Mouse (Mus musculus): ENCODE measurements at regions not wholly inside any gene's neighbourhood (a gene's known extent, or its start where the extent isn't known, plus 50 kb on each side); places are given as distances from the start of the nearest gene placed in this dataset.

DNA sequence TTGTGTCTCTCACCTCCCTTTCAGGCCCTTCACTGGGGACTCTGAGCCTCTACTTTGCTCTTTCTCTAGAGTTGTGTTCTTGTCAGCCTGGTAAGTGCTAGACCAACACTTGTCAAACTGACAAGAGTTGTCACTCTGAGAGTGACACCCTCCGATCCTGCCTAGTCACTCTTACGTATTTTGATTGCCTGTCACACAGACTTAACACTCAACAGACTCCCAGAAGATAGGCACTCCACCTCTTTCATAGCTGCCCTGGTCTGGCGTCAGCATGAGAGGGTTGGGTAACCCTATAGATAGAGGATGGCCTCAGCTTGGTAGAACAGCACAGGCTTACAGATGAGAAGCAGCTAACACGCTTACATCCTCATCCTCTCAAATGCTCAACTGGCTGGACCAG is 62.0 kb upstream of the Eomes start:
- DNase-seq: no peak

DNA sequence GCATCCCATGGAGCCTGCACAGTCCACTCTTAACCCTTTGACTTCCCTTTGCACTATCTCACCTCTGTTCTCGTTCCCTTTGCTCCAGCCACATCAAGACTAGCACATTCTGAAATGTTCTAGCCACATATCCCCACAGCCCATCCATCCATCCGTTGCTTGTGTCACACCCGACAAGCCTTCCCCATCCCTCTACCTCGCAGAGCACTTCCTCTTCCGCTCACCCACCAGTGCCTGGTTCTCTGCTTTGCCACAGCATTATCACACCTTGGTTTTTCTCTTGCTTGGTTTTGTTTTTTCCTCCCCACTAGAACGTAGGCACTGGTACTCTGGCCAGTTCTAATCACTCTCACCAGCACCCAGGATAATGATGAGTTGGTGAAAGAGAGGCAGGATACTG is 61.5 kb upstream of the Eomes start:
- DNase-seq: no peak

DNA sequence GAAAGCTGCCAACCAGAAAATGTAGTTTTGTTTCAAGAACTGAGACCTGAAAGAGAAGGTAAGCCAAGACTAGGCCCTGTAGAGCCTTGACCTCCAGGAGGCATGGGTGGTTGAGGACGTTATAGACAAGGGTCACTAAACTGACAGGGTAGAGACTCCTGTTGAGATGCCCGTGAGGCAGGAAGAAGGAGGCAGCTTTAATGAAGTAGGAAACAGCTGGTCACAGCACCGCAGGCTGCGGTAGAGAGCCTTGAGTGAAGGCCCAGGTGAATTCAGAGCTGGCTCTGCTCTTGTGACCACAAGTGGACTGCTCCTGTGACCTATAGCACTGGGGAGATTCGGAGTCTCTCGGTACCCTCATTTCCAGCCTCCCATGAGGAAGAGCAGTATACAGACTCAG is 53.7 kb upstream of the Eomes start:
- DNase-seq: no peak

Data from gastrocnemius, postnatal 10 days (tissue).